Mouse (Mus musculus) c-Kit-positive CD71-positive TER-119-negative erythroid progenitor cells, embryonic 14.5 days (primary cell): ENCODE data around the gene 3110040N11Rik.

ENCODE experiments used
- DNase-seq: peaks from one replicate; pipeline ENCODE4 v3.0.0-alpha.2; 2013; ENCODE audit warnings: low read depth

Gene 3110040N11Rik

GRCm38 (mm10) chr7:81738720-81739385, 50.4 kb downstream of the 3110040N11Rik start:
- DNase-seq = no peak

- DNase-seq = no peak
Measured at GRCm38 (mm10) chr7:81735300-81736048, 53.8 kb downstream of the 3110040N11Rik start.

DNA sequence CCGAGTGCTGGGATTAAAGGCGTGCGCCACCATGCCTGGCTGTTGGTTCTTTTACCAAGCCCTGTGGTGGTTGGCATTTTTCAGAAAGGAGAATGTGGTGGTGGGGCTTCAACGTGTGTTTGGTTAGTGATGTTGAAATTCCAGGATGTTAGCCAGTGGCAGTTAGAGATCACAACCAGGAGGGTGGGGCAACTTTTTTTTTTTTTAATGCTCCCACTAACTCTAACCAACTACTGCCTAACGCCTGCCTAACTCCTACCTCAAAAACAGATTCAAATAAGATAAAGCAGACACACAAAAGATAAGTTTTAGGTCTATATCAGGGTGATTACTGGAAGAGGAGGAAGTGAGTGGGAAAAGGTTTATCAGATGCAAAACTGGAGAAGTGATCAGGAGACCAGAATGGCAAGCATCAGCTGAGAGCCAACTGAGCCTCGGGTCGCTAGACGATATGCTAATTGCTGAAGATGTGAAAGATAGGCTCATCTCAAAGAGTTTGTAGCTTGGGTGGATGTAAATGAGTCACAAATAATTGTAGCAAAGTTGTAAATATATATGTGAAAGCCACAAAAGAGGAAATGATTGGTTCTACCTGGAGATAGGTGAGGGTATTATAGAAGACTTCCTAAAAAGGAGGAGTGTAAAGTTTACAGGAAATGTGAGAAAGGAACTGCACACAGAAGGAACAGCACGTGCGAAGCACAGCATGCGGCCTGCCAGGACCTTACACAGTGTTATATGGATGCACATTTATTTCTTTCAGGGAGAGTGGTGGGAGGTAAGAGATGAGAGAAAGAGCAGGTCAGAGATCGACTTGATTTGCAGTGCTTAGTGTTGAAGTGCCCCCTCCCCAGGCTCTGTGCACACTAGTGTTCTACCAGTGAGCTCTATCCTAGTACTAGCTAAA, 56.8 kb downstream of the 3110040N11Rik start:
- DNase-seq = no peak
